9 mouse cellular contexts compared by ENCODE assay signal in the genomic region with DNA sequence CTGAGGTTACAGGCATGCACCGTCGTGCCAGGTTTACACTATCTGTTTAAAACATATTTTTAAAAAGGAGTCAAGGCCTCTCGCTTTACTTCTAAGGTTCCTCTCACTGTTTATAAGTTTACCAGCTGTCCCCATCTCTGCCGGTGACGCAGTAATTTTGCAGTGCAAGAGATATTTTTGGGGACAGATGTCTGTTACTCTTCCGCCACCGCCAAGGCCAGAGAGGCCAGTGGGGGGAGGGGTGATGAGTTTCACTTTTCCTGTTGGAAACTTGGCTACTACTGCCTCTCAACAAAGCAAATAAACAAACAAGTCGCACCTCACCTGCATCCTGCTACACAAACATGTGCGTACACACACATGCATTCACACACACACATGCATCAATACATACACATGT.
A peak's percentile ranks its signal among the peaks of the same experiment; 100 is the strongest.
DNase-seq lines count a peak whose midpoint lies in the region; ATAC-seq lines count a peak whose summit lies in the region.
"Had no signal": no experiment of that assay in that cellular context is flagged by ENCODE, and none has a peak within 500 bp of the region (broad histone marks: within the 10 kb centered on the region; RNA-seq: fewer than 3 reads in every experiment).

No protein-coding gene starts in this region.

- no peaks in the 10 kb centered on the region for H3K27me3 ChIP-seq in megakaryocyte, embryonic 14.5 days (replicated peaks)

- no peaks in the 10 kb centered on the region for H3K9me3 ChIP-seq in megakaryocyte, embryonic 14.5 days

- peak overlapping the region; percentile 74 for H3K4me3 ChIP-seq in megakaryocyte, embryonic 14.5 days (replicated peaks)

- no peak for ATAC-seq in megakaryocyte, adult 5-6 weeks (ENCODE audit: poor library complexity, severe bottlenecking)
- ATAC-seq: forebrain, embryonic 14.5 days had no signal

- peak; percentile 74 to 88 for DNase-seq in adrenal gland, postnatal 36 days
- peak; percentile 62 for DNase-seq in gastrocnemius, postnatal 25 days
- DNase-seq in kidney, postnatal 36 days: peak; percentile 66 to 80
- DNase-seq in layer of hippocampus, adult 9-11 months: no peak
- DNase-seq in right cerebral cortex, postnatal 25 days: no peak
- DNase-seq: cerebellum, adult 11 months had no signal

- H3K36me3 ChIP-seq in megakaryocyte, embryonic 14.5 days (replicated peaks; ENCODE audit: low read length): no peaks in the 10 kb centered on the region

- peaks cover 32% of the 10 kb centered on the region for H3K4me1 ChIP-seq in megakaryocyte, embryonic 14.5 days

Comparison
In these comparisons a context has a peak if more than half of its experiments do, and no peak if none do; other contexts are left out.
1. DNase-seq: peak in adrenal gland, postnatal 36 days (2 of 2), gastrocnemius, postnatal 25 days (single experiment) and kidney, postnatal 36 days (2 of 2); none in layer of hippocampus, adult 9-11 months (single experiment) and right cerebral cortex, postnatal 25 days (single experiment).